Mouse (Mus musculus) frontal cortex, postnatal 14 days (tissue): ENCODE data around the gene Aprt.

Source experiments
- DNase-seq, 2 experiments: peaks; one replicate each; pipeline ENCODE4 v3.0.0; 2022; ENCODE audit warnings: low spot score in 2 of 2

Gene Aprt

GRCm38 (mm10) chr8:122564363-122565352, 12.1 kb downstream of the Aprt start:
- DNase-seq = no peak

GRCm38 (mm10) chr8:122561199-122561598, 15.5 kb downstream of the Aprt start:
- DNase-seq = no peak

- no peak for DNase-seq
Measured at GRCm38 (mm10) chr8:122558671-122559349, 17.9 kb downstream of the Aprt start.

DNA sequence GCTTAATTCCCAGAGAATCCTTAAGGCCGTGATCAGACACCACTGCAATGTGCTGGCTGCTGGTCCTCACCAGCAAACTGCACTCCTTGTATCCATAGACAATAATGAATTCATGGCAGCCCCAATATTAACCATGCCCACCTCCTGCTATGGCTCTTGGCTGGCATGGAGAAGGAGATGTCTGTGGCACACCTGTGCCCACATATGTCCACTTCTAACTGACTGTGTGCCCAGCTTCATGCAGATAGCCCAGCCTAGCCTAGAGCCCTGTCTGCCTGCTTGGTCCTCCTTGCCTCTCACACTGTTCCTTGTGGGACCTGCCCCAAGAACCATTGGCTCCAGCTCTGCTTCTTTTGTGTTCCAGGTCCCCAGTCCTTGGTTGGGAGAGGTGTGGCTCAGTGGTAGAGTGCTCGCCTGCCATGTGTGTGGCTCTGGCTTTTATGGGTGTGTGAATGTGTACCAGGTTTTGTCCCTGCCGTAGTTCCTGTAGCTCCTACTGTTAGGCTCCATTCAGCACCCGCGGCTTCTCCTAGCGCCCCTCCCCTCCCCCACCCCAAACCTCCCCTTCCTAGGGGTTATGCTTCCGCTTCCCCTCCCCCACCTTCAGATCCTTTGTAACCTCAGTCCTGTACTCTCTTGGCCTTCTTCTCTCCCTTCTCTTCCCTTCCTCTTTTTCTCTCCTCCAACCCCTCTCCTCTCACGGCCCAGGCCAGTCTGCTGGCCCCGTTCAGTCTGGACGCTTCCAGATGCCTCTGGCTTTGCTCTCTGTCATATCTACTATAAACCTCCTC, 19.3 kb downstream of the Aprt start:
- no peak for DNase-seq

DNA sequence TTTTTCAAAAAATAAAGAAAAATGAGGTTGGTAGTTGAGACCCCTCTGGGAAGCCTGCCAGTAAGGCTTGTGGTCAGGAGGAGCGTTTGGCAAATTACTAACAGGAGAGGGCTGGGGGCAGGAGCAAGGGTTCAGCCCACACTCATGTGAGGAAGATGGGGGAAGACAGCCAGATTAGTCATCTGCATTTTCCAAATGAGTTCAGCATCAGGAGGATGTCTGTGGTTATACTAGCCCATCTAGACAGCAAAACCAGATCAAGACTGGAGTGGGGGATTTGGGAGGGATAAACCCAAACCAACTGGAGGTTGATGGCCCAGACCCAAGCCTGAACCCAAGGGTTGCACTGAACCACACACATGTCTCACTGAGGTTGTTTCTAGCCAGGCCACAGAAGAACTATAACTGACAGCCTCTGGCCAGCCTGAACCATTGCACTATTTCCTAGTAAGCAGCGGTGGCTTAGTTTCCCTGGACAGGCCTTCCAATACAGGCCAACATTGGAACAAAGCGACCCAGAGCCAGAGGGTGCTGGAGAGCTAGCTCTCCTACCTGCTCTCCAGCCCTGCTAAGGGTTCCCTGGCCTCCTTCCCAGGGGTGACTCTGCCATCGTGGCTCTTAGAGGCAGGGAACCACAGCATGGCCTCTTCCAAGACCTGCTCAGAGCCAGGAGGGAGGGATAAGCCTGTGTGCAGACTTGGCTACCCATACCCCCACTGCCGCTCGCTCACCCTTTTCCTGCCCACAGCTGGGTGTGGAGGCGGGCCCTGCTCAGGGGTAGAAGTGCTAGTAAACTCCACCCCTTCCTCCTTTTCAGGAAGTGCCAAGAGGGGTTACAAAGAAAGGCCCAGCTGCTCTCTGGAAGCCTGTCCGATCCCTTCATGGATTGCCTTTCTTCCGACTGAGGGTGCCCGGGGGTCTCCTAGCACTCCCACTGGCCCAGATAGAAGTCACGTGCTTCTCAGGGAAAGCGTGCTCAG, 20.4 kb downstream of the Aprt start:
- DNase-seq = no peak

DNA sequence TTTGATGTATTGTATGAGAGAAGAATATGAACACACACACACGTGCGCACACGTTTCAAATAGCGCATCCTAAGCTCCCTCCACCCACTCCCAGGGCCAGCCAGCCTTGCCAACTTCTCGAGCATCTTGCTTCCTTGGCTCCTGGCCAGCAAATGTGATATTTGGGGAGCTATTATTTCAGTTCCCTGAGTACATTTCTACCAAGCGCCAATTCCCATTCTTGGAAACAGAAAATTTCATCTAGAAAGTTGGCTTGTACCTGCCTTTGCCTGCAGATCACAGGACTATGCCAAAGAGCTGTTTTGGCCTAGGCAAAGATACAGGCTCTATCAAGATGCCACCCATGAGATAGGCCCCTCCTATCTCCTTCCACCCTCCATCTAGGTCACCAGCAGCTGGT, 21.9 kb downstream of the Aprt start:
- no peak for DNase-seq

DNA sequence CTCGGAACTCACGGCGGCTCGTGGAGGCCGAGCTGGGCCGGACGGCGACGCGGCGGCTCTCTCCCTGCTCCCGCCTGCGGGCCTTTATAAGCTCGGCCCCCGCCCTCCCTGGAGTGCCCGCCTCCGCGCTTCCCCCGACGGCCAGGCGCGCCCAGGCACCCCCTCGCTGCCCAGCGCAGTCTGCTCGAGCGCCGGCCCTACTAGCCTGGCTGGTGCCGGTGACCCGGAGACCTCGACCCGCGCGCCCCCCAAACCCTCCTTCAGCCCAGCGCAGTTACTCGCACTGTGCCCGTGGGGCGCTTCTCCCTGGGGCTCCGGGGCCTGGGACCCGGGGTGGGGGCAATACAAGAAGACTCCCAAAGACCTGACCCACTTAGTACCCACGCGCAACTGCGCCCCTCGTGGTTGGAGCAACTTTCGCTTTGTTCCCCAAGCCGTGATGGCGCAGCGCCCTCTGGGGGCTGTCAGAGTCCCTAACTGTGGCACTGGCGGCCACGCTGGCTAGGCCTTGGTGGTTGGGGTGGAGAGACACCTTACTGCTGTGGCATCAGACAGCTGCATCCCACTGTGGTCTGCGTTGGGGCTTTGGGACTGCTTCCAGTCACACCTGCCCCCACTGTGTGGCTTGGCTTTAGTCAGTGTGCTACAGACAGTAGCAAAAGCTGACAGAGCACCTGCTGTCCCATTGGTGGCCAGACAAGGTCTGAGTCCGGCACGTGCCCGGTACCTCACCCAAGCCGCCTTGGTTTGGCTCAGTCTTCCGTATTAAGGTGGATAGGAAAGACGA, 25.3 kb downstream of the Aprt start, which contains the start of gene Piezo1:
TSS of gene Piezo1 (minus strand) at position 65 of the 787 bp plus-strand sequence.
- DNase-seq = peak; percentile 70 to 76

- no peak for DNase-seq
Measured at GRCm38 (mm10) chr8:122550995-122551264, 25.8 kb downstream of the Aprt start.

DNA sequence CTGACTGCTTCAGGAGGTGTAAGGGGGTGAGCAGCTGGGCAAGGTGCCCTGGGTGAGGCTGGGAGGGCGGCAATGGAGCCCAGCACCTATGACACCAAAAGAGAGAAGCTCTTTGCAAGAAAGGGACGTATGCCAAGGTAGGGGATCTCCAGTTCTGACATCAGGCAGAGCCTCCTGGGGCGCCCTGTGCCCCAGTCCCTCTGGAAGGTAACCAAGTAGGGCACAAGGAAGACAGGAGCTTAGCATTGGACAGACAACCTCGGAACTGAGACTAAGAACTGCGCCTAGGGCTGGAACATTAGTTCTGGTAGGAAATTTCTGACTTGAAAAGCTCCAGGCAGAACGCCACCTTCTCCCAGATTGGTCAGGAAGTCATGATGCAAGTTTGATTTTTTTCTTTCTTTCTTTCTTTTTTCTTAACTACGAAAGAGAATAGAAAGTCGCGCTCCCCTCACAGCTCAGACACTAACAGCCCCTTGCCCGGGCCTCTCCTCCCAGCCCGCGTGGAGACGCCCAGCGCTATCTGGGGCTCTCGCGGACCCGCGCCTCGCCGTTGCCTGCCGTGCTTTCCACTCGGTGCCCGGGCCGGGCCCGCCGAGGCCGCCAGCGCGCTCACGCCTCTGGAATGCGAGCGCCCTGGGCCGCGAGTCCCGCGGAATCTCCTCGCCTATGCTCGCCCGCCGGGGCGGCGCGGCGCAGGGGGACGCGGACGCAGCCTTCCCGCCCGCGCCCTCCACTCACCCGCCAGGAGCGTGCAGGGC, 26.3 kb downstream of the Aprt start:
- DNase-seq = no peak

GRCm38 (mm10) chr8:122548891-122549439, 27.7 kb downstream of the Aprt start:
- no peak for DNase-seq

- DNase-seq = no peak
Measured at GRCm38 (mm10) chr8:122548331-122548730, 28.4 kb downstream of the Aprt start.

DNA sequence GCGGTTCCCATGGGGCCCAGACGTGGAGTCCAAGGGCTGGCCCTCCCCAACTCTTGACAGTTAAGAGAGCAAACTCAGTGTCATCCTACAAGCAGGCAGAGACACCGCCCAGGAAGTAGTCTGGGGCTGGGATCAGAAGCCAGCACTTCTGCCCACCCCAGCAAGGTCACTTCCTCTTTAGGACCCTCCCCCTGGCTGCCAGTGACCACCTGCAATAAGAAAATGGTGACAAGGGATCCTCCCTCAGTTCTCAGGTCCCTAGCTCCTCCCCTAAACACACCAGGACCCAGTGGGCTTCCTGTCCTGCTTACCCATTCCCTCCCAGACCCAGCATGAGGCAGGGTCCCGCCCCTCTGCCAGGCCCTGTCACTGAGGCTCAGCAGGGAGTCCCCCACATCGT, 28.9 kb downstream of the Aprt start:
- no peak for DNase-seq

- DNase-seq = no peak
Measured at GRCm38 (mm10) chr8:122546811-122547453, 29.8 kb downstream of the Aprt start.

- no peak for DNase-seq
Measured at GRCm38 (mm10) chr8:122546066-122546755, 30.5 kb downstream of the Aprt start.

- DNase-seq = no peak
Measured at GRCm38 (mm10) chr8:122544138-122544537, 32.6 kb downstream of the Aprt start.

- DNase-seq = no peak
Measured at GRCm38 (mm10) chr8:122538310-122539076, 38.2 kb downstream of the Aprt start.

GRCm38 (mm10) chr8:122537812-122538211, 38.9 kb downstream of the Aprt start:
- DNase-seq = no peak
